Mouse (Mus musculus): Measurements from ENCODE around the gene Abat. TPM values are rescaled to one million over a fixed set of nuclear protein-coding genes. Genes with fewer than 3 reads are reported as not detected.

The Abat gene
- polyA plus RNA-seq, 1 experiment, result 0.04 TPM

DNA sequence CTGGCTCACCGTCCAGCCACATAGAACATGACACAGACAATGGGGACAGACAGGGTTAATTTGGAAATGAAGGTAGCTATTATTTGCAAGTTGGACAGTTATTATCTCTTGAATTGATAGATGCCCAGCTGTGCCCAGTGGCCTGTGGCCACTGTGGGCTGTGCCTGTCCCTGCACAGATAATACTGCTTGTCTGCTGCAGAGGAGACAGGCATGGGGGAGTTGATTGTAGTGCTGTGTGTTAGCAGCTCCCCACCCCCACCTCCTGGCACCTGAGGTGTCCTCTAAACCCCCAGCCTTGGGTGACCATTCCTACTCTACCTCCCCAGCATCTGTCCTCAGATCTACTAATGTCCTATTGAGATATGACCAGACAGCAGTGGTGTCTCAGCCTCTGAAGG is 71.0 kb downstream of the Abat start:
- no peaks in the 10 kb centered on the region for H3K36me3 ChIP-seq (ENCODE audit: control insufficient read depth, insufficient read depth)
- no peak overlapping the region for H3ac ChIP-seq (ENCODE audit: control insufficient read depth, insufficient read length)
- no peak for TF ChIP-seq MYOD1 (IDR thresholded peaks at IDR 0.05; ENCODE audit: control insufficient read depth in 1 of 3, insufficient read length in 2 of 3, low read depth in 2 of 3)
- no peak for TF ChIP-seq TCF12 (IDR thresholded peaks at IDR 0.05; ENCODE audit: insufficient read depth, poor library complexity, severe bottlenecking)
- TF ChIP-seq CEBPB (IDR thresholded peaks at IDR 0.05; ENCODE audit: insufficient read depth, poor library complexity, severe bottlenecking), result no peak
- no peak for TF ChIP-seq POLR2A (IDR thresholded peaks at IDR 0.05; ENCODE audit: insufficient read length, low read depth)
- TF ChIP-seq MYOG (IDR thresholded peaks at IDR 0.05; ENCODE audit: control insufficient read depth in 1 of 3, insufficient read depth in 1 of 3, insufficient read length in 2 of 3, low read depth in 2 of 3), result no peak
- TF ChIP-seq SRF (IDR thresholded peaks at IDR 0.05; ENCODE audit: control insufficient read depth, insufficient read length, low read depth), result no peak
- TF ChIP-seq TCF3 (IDR thresholded peaks at IDR 0.05; ENCODE audit: insufficient read length, low read depth), result no peak
- no peak for TF ChIP-seq REST (IDR thresholded peaks at IDR 0.05; ENCODE audit: insufficient read depth, insufficient read length)
- no peak for TF ChIP-seq E2F4 (IDR thresholded peaks at IDR 0.05; ENCODE audit: insufficient read depth)
- no peak for TF ChIP-seq MAX (IDR thresholded peaks at IDR 0.05; ENCODE audit: low read depth)
- TF ChIP-seq POLR2AphosphoS2 (IDR thresholded peaks at IDR 0.05; ENCODE audit: insufficient read length, low read depth), result no peak
- H3K4me3 ChIP-seq, result no peak overlapping the region
- H3K4me2 ChIP-seq (ENCODE audit: low read depth), result no peak overlapping the region
- no peaks in the 10 kb centered on the region for H3K79me2 ChIP-seq (ENCODE audit: control insufficient read depth, insufficient read depth)
- H3K27me3 ChIP-seq (ENCODE audit: control insufficient read depth, insufficient read depth, insufficient read length), result peaks cover 10% of the 10 kb centered on the region

DNA sequence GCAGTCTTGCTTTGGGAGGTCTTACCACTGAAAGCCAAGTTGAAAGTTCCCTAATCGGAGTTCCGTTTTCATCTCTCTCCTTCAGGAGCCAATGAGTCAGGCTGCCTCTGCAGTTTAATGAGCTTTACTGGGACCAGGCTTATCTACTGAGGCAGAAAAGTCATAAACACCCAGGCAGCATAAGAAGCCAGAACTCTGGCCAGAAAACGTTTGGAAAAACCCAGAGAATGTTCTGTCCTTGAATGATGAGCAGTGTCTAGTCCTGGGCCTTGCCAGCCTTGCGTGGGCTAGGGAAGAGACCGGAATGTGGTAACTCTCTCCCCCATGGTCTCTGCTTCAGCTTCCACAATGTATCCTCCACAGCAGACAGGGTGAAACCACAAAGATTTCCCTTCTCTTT is 71.8 kb downstream of the Abat start:
- Histone ChIP-seq H3K79me2 (ENCODE audit: control insufficient read depth, insufficient read depth) (no peaks in the 10 kb centered on the region), H3K36me3 (ENCODE audit: control insufficient read depth, insufficient read depth) (no peaks in the 10 kb centered on the region), H3K4me2 (ENCODE audit: low read depth) (no peak overlapping the region), H3K27me3 (ENCODE audit: control insufficient read depth, insufficient read depth, insufficient read length) (peaks cover 10% of the 10 kb centered on the region), H3ac (ENCODE audit: control insufficient read depth, insufficient read length) (no peak overlapping the region), H3K4me3 (no peak overlapping the region)
- TF ChIP-seq SRF (IDR thresholded peaks at IDR 0.05; ENCODE audit: control insufficient read depth, insufficient read length, low read depth) (no peak), MYOG (IDR thresholded peaks at IDR 0.05; ENCODE audit: control insufficient read depth in 1 of 3, insufficient read depth in 1 of 3, insufficient read length in 2 of 3, low read depth in 2 of 3) (no peak), TCF3 (IDR thresholded peaks at IDR 0.05; ENCODE audit: insufficient read length, low read depth) (no peak), POLR2A (IDR thresholded peaks at IDR 0.05; ENCODE audit: insufficient read length, low read depth) (no peak), USF1 (IDR thresholded peaks at IDR 0.05; ENCODE audit: low read depth) (no peak)

GRCm38 (mm10) chr16:8595411-8595810 is 82.2 kb downstream of the Abat start:
- Histone ChIP-seq H3K4me2 (ENCODE audit: low read depth) (no peak overlapping the region), H3ac (ENCODE audit: control insufficient read depth, insufficient read length) (no peak overlapping the region), H3K27me3 (ENCODE audit: control insufficient read depth, insufficient read depth, insufficient read length) (peaks cover 4% of the 10 kb centered on the region), H3K79me2 (ENCODE audit: control insufficient read depth, insufficient read depth) (no peaks in the 10 kb centered on the region), H3K36me3 (ENCODE audit: control insufficient read depth, insufficient read depth) (no peaks in the 10 kb centered on the region), H3K4me3 (no peak overlapping the region)
- TF ChIP-seq MYOD1 (IDR thresholded peaks at IDR 0.05; ENCODE audit: control insufficient read depth in 1 of 3, insufficient read length in 2 of 3, low read depth in 2 of 3), result no peak
- no peak for TF ChIP-seq CEBPB (IDR thresholded peaks at IDR 0.05; ENCODE audit: insufficient read depth, poor library complexity, severe bottlenecking)
- TF ChIP-seq POLR2A (IDR thresholded peaks at IDR 0.05; ENCODE audit: insufficient read length, low read depth), result no peak
- no peak for TF ChIP-seq SRF (IDR thresholded peaks at IDR 0.05; ENCODE audit: control insufficient read depth, insufficient read length, low read depth)
- TF ChIP-seq TCF12 (IDR thresholded peaks at IDR 0.05; ENCODE audit: insufficient read depth, poor library complexity, severe bottlenecking), result no peak
- no peak for TF ChIP-seq MAX (IDR thresholded peaks at IDR 0.05; ENCODE audit: low read depth)
- TF ChIP-seq MYOG (IDR thresholded peaks at IDR 0.05; ENCODE audit: control insufficient read depth in 1 of 3, insufficient read depth in 1 of 3, insufficient read length in 2 of 3, low read depth in 2 of 3), result no peak

- TF ChIP-seq MYOD1 (IDR thresholded peaks at IDR 0.05; ENCODE audit: control insufficient read depth in 1 of 3, insufficient read length in 2 of 3, low read depth in 2 of 3), result no peak
- no peak for TF ChIP-seq SRF (IDR thresholded peaks at IDR 0.05; ENCODE audit: control insufficient read depth, insufficient read length, low read depth)
- no peak for TF ChIP-seq TCF12 (IDR thresholded peaks at IDR 0.05; ENCODE audit: insufficient read depth, poor library complexity, severe bottlenecking)
- TF ChIP-seq POLR2A (IDR thresholded peaks at IDR 0.05; ENCODE audit: insufficient read length, low read depth), result no peak
- TF ChIP-seq POLR2AphosphoS2 (IDR thresholded peaks at IDR 0.05; ENCODE audit: insufficient read length, low read depth), result no peak
- TF ChIP-seq E2F4 (IDR thresholded peaks at IDR 0.05; ENCODE audit: insufficient read depth), result no peak
- no peak for TF ChIP-seq MAX (IDR thresholded peaks at IDR 0.05; ENCODE audit: low read depth)
- TF ChIP-seq TCF3 (IDR thresholded peaks at IDR 0.05; ENCODE audit: insufficient read length, low read depth), result no peak
- no peak for TF ChIP-seq CEBPB (IDR thresholded peaks at IDR 0.05; ENCODE audit: insufficient read depth, poor library complexity, severe bottlenecking)
- TF ChIP-seq USF1 (IDR thresholded peaks at IDR 0.05; ENCODE audit: low read depth), result no peak
- TF ChIP-seq MYOG (IDR thresholded peaks at IDR 0.05; ENCODE audit: control insufficient read depth in 1 of 3, insufficient read depth in 1 of 3, insufficient read length in 2 of 3, low read depth in 2 of 3), result no peak
- TF ChIP-seq REST (IDR thresholded peaks at IDR 0.05; ENCODE audit: insufficient read depth, insufficient read length), result no peak
- H3K36me3 ChIP-seq (ENCODE audit: control insufficient read depth, insufficient read depth), result no peaks in the 10 kb centered on the region
Measured at GRCm38 (mm10) chr16:8596336-8596735, 83.1 kb downstream of the Abat start.

DNA sequence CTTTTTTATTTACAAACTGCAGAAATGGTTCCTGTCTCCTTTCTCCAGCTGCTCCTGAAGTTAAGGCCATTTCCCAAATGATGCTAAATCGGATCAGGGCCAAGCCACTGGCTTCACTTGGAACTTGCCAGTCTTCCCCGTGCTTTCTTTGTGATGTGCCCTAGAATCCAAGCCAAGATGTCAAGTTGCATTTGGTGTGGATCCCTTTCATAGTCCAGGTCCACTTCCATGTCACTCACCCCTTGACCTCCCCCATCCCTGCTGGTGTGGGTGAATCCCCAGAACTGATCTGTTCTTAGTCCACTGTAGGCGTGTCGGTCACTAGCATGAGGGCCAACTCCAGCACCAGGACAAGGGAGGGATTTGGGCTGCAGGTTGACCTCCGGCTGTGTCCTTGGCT is 84.3 kb downstream of the Abat start:
- Histone ChIP-seq H3K4me2 (ENCODE audit: low read depth) (no peak overlapping the region), H3K4me3 (no peak overlapping the region), H3K27me3 (ENCODE audit: control insufficient read depth, insufficient read depth, insufficient read length) (peaks cover 2% of the 10 kb centered on the region), H3K79me2 (ENCODE audit: control insufficient read depth, insufficient read depth) (no peaks in the 10 kb centered on the region), H3K36me3 (ENCODE audit: control insufficient read depth, insufficient read depth) (no peaks in the 10 kb centered on the region), H3ac (ENCODE audit: control insufficient read depth, insufficient read length) (no peak overlapping the region)
- TF ChIP-seq MYOD1 (IDR thresholded peaks at IDR 0.05; ENCODE audit: control insufficient read depth in 1 of 3, insufficient read length in 2 of 3, low read depth in 2 of 3), result no peak
- no peak for TF ChIP-seq E2F4 (IDR thresholded peaks at IDR 0.05; ENCODE audit: insufficient read depth)
- TF ChIP-seq MAX (IDR thresholded peaks at IDR 0.05; ENCODE audit: low read depth), result no peak
- no peak for TF ChIP-seq TCF12 (IDR thresholded peaks at IDR 0.05; ENCODE audit: insufficient read depth, poor library complexity, severe bottlenecking)
- TF ChIP-seq TCF3 (IDR thresholded peaks at IDR 0.05; ENCODE audit: insufficient read length, low read depth), result no peak
- TF ChIP-seq SRF (IDR thresholded peaks at IDR 0.05; ENCODE audit: control insufficient read depth, insufficient read length, low read depth), result no peak
- TF ChIP-seq USF1 (IDR thresholded peaks at IDR 0.05; ENCODE audit: low read depth), result no peak
- TF ChIP-seq POLR2A (IDR thresholded peaks at IDR 0.05; ENCODE audit: insufficient read length, low read depth), result no peak
- TF ChIP-seq CEBPB (IDR thresholded peaks at IDR 0.05; ENCODE audit: insufficient read depth, poor library complexity, severe bottlenecking), result no peak
- no peak for TF ChIP-seq MYOG (IDR thresholded peaks at IDR 0.05; ENCODE audit: control insufficient read depth in 1 of 3, insufficient read depth in 1 of 3, insufficient read length in 2 of 3, low read depth in 2 of 3)
- no peak for TF ChIP-seq POLR2AphosphoS2 (IDR thresholded peaks at IDR 0.05; ENCODE audit: insufficient read length, low read depth)
- no peak for TF ChIP-seq REST (IDR thresholded peaks at IDR 0.05; ENCODE audit: insufficient read depth, insufficient read length)

More at GRCm38 (mm10) chr16:8596336-8596735, 83.1 kb downstream of the Abat start:
- Histone ChIP-seq H3K79me2 (ENCODE audit: control insufficient read depth, insufficient read depth) (no peaks in the 10 kb centered on the region), H3K4me2 (ENCODE audit: low read depth) (no peak overlapping the region), H3ac (ENCODE audit: control insufficient read depth, insufficient read length) (no peak overlapping the region), H3K4me3 (no peak overlapping the region), H3K27me3 (ENCODE audit: control insufficient read depth, insufficient read depth, insufficient read length) (peaks cover 4% of the 10 kb centered on the region)

All from myocyte (in vitro differentiated cells).